Mouse (Mus musculus) liver (tissue): ENCODE results near the gene Sfmbt1.

Source experiments
- DNase-seq: peaks from one replicate; pipeline ENCODE4 v3.0.0-alpha.2; 2020; ENCODE audit warnings: mixed read lengths

Gene Sfmbt1

DNA sequence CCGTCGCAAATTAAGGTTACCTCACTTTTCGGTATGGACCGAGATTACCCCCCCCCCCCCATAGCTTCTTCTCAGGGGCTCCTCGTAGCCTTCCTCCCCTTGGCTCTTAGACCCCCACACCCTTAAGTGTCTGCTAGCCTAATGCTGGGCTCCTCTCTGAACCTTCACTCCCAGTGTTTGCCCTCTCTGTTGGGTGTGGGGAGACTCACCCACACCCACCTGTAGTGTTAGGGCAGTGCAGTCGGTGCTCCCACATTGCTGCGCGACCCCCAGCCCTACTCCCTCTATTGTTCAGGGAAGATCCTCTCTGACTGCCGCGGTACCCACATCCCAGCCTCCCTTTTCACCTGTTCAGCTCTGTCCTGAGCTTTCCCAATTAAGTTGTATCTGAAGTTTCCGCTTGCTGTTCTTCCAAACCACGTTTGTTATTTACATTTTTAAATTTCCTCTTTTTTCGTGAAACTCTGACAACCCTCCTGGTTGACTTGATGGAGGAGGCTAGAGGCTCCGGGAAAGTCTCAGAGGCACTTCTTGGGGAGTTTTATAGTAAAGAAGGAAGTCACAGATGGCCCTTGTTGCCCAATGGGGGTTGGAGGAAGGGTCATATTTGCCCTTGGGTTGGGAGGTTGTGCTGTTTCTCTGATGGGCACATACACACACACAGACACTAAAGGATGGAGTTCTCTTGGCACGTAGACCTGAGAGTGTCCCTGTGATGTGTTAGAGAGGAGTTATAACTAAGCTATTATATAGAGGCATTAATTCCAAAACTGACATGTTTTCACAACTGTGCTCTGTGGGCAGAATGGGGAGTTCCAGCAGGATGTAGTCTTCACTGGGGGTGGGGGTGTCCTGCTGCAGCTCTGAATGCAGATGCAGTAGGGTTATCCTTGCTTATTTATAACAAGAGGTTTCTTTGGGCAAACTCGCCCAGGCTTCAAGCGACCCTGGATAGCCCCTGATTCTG is 111.8 kb downstream of the Sfmbt1 start:
- no peak for DNase-seq

DNA sequence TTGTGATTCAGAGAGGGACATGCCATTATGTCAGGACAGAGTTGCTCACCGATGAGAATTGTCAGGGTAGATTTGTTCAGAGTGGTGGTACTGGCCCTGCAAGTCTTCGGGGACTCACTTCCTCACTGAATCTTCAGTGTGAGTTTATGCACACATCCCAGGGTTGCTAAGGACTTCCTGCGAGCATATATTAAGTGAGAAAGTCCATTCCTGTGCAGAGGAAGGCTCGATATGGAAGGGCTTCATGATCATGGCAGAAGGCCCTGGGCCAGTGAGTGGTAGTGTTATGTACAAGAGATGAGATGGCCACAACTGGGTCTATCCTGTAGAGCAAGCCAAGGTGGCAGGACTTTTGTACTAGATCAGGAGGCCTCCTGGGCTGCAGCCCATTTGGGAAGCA is 112.8 kb downstream of the Sfmbt1 start:
- no peak for DNase-seq

DNA sequence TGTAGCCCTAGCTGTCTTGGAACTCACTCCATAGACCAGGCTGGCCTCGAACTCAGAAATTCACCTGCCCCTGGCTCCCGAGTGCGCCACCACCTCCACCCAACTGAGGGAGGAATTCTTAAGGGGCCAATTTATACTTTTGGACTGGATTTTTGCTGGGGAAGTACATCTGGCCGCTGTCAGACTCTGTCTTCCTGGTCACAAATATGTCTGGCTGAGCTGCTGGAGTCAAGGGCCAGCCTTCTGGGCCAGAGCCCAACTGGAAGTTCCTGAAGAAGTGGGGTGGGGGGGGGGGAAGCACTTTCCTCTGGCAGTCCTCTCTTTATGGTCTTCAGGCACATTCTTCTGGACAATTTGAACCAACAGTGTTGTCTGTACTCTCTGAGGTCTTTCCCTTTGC is 113.4 kb downstream of the Sfmbt1 start:
- DNase-seq = no peak

DNA sequence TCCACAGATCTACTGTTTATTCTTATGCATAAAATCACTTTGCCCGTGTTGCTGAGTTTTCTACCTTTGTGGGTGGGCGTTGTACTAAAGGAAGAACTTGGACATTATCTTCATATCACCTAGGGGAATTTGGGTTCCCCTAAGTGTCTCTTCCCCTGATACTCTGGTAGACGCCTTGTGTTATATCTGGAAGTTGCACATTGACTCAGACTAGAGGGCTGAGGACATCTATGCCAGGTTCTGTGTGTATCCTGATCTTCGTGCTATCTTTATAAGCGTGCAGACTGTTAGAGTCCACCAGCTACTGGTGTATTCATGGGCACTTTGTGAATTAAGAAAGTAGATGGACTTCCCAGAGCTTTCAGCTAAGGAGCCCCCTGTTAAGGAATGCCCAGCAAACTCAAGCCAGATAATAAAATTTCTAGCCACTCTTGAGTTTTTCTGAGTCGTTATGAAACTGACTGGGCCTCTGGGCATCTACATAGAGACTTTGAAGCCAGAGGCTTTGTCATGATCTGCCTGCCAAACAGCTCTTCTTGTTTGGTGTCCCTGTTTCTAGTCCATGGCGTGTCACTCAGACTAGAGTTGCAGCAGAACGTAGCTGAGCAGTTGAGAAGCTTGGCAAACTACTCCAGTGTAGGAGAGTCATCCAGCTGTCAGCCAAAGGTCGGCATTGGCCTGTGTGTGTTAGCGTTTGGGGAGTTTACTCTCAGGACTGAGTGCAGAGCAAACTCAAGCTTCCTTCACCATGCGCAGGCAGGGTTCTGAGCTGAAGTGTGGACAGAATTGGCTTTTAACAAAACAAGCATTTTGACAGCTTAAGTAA is 114.2 kb downstream of the Sfmbt1 start:
- peak; percentile 25 for DNase-seq

DNA sequence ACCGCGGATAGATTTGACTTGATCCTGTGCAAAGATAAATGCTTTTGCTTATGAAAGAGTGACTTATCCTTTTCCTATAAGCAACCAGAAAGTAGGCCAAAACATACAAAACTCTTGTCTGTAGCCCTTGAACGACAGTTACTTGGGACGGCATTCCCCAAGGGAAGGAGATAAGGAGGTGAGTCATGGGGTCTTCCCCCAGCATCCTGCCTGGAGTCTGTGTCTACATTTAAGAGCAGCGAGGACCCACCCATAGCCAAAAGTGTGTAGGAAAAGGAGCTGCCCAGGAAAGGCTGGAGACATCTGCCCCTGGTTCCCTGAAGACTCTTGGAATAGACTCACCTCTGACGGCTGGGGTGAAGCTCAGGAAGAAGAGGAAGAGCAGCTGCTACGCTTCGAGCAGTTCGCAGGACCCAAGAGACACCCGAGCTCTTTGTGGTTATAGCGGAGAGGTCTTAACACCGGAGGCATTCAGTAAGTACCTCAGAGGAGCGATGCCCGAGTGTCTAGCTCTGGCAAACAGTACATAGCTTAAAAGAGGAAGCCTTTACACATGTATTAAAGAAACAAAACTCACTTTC is 122.9 kb downstream of the Sfmbt1 start:
- DNase-seq = no peak

DNA sequence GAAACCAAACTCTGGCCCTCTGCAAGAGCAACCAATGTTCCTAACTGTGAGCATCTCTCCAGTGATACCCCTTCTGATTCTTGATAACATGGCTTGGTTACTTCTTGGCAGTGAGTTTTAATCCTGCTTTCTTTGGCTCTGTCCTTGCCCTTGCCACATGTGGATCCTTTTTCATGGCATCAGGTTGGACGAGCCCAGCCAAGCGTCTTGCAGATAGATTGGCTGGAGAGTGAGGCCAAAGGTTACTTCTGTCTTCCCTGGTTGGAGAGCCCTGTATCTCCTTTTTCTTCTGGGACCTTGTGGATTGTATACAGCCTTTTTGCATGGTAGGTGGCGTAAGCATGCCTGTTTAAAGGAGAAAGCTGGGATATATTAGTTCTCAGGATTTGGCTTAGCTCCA is 129.1 kb downstream of the Sfmbt1 start:
- DNase-seq = no peak

DNA sequence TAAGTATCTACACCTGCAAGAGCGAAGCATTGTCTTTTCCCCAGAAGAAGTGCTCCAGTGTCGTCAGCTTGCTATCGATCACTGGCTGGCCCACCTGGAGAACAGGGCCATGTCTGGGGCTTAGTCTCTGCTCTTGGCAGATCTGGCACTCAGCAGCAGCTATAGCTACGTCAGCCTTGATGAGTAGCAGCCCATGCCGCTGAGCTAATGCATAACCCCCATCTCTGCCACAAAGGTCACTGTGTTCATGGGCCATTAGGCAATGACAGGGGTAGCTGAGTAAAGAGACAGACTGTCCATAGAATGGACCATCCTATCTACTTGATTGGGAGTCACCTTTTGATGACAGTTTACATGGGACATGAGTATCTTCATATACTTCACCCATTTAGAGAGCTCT is 135.9 kb downstream of the Sfmbt1 start:
- DNase-seq = no peak

DNA sequence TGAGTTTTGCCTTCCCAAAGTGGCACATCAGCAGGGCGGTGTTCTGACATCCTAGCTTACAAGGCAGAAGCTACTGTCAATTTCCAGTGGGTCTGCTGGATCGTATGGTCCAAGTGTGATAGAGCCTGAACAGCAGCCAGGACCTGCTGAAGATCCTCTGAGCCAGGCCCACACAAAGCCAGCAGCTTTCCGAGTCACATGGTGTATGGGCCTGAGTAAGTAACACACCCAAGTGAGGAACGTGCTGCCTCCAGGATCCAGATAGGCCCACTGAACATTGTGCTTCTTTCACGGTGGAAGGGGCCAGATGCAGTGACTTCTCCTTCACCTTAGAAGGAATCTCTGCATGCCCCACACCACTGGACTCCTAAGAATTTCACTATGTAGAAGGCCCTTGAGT is 137.7 kb downstream of the Sfmbt1 start:
- no peak for DNase-seq

DNA sequence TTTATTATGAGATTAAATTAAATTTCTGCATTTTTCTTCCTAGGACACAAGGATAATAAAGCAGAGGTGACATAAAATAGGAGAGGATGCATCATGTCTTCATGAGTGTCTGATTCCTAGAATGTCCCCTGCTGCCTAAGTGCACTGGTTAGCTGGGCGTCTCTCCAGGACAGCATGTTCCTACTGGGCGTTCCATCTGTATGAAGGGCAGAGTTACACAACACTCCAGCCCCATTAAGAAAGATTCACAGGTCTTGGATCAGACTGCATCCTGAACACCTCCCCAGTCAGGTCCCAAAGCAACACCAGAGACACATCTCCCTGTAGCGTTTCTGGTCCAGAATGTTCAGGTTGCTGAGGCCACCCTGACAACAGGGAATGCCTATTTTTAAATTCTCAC is 140.7 kb downstream of the Sfmbt1 start:
- DNase-seq = no peak

DNA sequence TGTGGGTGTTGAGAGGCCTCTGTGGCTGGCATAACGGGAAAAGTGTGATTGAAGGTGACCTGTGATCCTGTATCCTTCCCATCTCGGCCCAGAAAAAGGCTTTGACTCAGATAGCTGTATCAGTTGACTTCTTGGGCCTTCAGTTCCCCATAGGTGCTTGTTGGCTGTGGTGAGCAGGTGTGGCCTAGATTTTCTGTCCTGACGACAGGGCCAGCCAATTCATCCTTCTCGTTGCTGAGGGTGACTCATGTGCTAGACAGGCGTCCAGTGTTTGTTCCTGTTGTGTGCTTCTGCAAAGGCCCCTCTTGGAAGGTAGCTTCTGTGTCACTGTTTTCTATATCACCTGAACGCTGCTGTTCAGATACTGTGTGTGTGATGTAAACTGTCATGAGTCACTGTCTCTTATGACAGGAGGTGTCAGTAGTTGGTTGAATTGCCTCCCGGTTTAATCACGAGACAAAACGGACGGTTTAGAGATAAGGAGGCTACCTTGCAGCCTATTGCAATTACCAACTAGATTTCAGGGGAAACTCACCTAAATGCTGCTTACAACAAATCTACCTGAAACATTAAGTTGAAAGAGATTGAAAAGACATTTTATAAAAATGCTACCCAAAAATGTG is 142.3 kb downstream of the Sfmbt1 start:
- no peak for DNase-seq

DNA sequence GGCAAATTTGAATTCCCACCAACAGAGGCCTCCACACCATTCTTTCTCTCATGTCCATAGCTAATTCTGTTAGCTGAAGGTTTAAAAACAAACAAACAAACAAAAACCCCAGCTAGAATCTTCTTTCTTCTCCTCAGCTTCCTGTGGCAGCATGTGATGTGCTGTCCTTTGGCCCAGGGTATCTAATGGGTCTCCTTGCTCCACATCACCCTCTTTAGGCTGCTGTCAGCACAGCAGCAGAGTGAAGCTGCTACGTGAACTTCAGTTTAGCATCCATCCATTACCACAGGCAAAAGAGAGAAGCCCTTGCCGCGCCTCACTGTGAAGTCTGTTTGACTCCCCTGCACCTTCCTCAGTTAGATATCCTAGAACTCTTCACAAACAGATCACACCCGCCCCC is 143.3 kb downstream of the Sfmbt1 start:
- DNase-seq = no peak

DNA sequence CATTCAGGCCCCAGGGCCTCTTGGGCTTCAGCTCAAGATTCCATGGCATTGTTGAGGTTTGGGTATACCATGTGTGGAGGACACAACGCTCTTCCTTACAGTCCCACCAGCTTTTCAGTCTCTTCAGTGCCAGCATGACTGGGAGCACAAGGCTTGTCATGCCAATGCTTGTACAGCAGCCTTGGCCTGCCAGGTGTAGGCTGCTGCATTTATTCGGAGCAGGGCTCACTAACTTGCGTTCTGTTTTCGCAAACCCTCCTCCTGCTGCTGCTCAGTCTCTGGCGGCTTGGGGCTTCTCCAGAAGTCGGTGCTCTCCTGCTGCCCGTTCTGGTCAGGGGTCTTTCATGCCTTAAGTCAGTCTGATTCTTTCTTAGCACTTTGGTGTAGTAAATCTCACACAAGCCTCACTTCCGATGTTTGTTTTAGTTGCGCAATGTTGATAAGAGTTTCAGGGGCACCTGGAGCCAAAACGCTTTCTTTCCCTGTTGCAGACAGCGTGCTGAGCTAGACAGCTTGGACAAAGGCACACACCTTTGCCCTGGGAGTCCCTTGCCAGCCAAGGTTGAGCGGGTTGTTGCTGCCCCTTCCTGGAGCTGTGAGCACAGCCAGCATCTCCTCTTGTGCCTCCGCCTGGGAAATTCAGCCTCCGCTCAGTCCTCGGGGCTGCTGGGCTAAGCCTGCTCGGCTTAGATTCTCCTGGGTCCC is 146.9 kb downstream of the Sfmbt1 start:
- no peak for DNase-seq

DNA sequence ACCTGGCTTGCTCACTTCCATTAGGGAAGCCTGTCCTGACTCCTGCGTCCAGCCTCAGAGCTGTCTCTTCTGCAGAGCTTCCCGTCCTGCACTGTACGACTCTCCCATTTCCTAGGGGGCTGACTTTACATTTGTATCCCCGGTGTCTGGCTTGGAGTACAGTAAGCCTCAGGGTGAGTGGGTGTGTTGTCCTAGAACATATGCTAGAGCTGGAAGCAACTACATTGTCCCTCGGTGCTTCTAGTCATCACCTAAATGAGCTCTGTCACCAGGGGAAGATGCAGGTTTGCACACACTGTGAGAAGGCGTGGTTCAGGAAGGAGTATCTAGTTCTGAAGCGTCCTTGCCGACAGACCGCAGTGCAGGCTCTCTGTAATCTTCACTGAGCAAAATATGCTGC is 147.7 kb downstream of the Sfmbt1 start:
- no peak for DNase-seq

DNA sequence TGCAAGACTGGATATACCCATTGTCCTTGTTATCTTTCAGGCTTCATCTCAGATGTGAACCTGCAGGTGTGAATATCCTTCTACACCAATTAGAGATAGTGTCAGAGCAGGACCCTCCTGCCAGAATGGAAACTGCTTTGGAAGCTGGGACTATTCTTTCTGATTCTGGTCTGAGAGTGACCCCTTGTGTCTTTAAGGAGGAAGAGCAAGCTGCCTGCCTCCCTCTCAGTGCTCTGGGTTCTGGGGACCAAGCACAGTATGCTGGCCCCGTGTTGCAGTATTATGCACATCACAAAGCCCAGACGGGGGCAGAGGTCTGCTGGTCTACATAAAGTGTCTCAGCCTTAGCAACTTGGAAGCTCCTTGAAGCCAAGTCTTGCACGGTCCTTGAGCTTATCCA is 150.7 kb downstream of the Sfmbt1 start:
- DNase-seq = no peak

DNA sequence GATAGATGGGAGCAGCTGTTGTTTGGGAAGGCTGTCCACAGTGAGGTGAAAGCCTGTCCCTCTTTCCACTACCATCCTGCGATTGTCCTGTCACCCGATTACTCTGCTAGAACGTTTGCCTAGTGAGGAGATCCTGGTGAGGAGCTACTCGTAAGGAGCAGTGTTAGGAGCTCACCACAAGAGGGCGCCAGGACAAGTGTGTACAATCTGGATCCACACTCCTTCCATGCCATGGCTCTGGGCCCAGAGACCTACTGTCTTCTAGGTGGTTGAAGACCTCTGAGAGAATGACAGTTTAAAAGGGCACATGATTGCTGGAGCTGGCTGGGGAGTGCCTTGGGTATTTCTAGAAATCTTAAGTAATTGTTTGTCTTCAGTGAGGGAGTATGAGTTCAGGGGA is 152.4 kb downstream of the Sfmbt1 start:
- DNase-seq = peak; percentile 79

DNA sequence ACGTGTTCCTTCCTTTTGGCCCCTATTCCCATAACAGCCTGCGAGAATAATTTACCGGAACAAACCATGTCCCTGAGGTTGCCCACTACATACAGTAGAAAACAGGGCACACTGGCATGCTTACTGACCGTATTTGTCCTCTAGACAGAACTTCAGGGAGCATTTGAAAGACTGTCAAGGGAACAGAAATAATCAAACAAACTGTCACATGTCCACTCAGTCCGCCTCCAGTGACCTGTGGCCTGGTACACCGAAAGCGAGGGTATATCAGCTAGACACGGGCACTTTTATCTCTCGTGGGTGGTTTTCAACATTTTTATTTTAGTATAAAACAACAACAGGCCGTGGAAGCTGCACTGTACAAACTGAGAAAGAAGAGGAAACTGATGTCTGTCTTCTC is 154.2 kb downstream of the Sfmbt1 start:
- DNase-seq = no peak

DNA sequence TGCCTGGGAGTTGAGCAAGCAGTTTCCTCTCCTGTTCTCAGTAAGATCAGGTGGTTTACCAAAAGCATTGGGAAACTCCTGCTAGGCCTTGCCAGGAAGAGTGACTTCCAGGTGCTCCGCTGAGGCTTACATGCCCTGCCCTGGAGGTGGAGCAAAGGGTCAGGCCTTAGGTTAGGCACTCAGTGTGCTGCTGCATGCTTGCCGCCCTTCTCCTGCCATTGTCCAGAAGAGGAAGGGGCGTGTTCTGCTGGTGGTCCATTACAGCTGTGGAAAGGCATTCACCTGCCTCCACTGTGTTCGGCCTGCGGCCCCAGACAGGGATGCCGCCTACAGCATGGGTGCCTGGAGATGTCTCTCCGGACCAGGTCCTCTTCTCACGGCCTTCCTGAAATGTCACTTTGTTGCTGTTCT is 154.7 kb downstream of the Sfmbt1 start:
- DNase-seq = no peak

DNA sequence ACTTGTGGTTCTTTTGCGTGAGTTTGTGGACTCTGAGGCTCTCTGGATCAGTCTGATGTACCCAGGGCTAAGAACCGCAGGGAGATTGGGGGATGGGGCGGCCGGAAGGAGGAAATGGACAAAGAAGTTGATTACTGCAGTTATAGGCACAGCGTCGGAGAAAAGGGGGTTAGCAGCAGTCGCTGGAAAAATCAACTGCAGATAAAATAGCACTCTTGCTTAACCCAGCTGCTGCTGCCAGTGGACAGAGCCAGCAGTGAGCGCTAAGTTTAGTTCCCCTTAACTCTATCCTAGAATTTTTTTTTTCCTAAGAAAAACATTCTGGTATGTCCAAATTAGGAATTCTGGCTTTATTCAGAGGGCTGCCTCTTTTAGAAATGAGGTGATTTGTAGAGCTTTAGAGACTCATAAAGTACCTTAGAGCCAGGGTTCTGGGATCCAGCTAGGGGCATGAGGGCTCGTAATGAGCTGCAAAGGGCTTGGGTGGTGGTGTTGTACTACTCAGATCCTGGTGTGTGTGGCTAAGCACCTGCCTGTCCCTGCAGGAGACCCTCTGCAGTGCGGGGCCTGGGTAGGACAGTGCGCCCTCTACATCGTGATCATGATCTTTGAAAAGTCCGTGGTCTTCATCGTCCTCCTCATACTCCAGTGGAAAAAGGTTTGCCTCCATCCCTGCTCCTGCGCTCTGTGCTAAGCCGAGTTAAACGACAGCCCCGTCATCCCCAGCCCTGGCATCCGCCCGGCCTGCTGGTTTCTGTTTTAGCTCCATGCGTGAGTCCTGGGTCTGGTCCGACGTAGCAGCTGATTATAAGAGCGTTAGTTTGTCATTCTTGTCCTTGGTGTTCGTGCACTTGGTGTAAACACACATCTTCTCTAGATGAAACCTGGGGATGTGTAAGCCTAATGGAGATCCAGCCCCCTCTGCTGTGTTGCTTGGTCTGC is 155.8 kb downstream of the Sfmbt1 start:
- peak; percentile 35 for DNase-seq
